Mouse (Mus musculus) spleen, adult 2 months (tissue): Measurements from ENCODE around the gene Adamts18. TPM values are rescaled to one million over a fixed set of nuclear protein-coding genes. Genes with fewer than 3 reads are reported as not detected.
"Not testable (repeated sequence)": the region's sequence is repeated elsewhere in the genome, so short reads cannot be mapped to it uniquely, and the experiment has no call there.

ENCODE experiments used
- DNase-seq, 2 experiments: peaks; one replicate each; pipeline versions ENCODE4 v3.0.0 to v3.0.0-alpha.2; 2012 to 2021; ENCODE audit warnings: low spot score in 2 of 2, low read depth in 1 of 2
- H3K27ac ChIP-seq: fragments of 200-500 bp; 2 replicates; pipeline ENCODE4 v1.5.1; 2012; ENCODE audit warnings: low read length, inconsistent platforms; ENCODE audit not compliant: insufficient read depth
- H3K27me3 ChIP-seq: fragments of 200-500 bp; 2 replicates; pipeline ENCODE4 v1.6.1; 2012; ENCODE audit warnings: mild to moderate bottlenecking, moderate library complexity, low read length, inconsistent platforms; ENCODE audit not compliant: control insufficient read depth, insufficient read depth
- H3K36me3 ChIP-seq: fragments of 200-500 bp; 2 replicates; pipeline ENCODE4 v1.6.1; 2012; ENCODE audit warnings: mild to moderate bottlenecking, low read length, inconsistent platforms; ENCODE audit not compliant: control insufficient read depth, insufficient read depth
- H3K4me1 ChIP-seq: fragments of 200-500 bp; 2 replicates; pipeline ENCODE4 v1.6.1; 2011; ENCODE audit warnings: inconsistent platforms; ENCODE audit not compliant: control insufficient read depth, insufficient read depth, insufficient read length
- H3K4me3 ChIP-seq: fragments of 200-500 bp; 2 replicates; pipeline ENCODE4 v1.5.1; 2011; ENCODE audit warnings: mild to moderate bottlenecking, inconsistent platforms; ENCODE audit not compliant: insufficient read depth, insufficient read length; ENCODE audit errors: extremely low read depth
- CTCF ChIP-seq: fragments of 200-500 bp; IDR thresholded peaks from 2 replicates; pipeline ENCODE4 v1.5.1; 2011; ENCODE audit warnings: mild to moderate bottlenecking, inconsistent platforms; ENCODE audit not compliant: insufficient read depth, insufficient read length, insufficient replicate concordance; ENCODE audit errors: extremely low read depth
- POLR2A ChIP-seq: fragments of 200-500 bp; IDR thresholded peaks from 2 replicates; pipeline ENCODE4 v1.6.1; 2011; ENCODE audit warnings: low read depth, low read length, inconsistent platforms
- WGBS: fragments of 180-500 bp; shearing (Covaris S2); methylation state at CpG from one replicate; pipeline ENCODE4 v1.1.7; 2018; 5-methylcytosine and 5-hydroxymethylcytosine counted together
- polyA plus RNA-seq: library from polyadenylated mRNA; depleted of rRNA; stranded (reverse); fragments of >200 nt; gene quantifications from 2 replicates; pipeline ENCODE4 v1.2.3, GENCODE M21; 2012

Gene Adamts18
- polyA plus RNA-seq, 1 experiment = not detected

- no peak for TF ChIP-seq POLR2A
- no peak for TF ChIP-seq CTCF
- no peak overlapping the region for H3K4me3 ChIP-seq
- DNase-seq = no peak
- H3K36me3 ChIP-seq = no peaks in the 10 kb centered on the region
- WGBS = 85% methylated on average over 6 of the region's 6 CpGs
- H3K4me1 ChIP-seq = no peaks in the 10 kb centered on the region
- no peaks in the 10 kb centered on the region for H3K27me3 ChIP-seq
- H3K27ac ChIP-seq = no peak overlapping the region
Observed at GRCm38 (mm10) chr8:113813966-113814365, 34.6 kb downstream of the Adamts18 start.

- no peak for TF ChIP-seq POLR2A
- no peak for TF ChIP-seq CTCF
- 76% methylated on average over 4 of the region's 4 CpGs for WGBS
- H3K27me3 ChIP-seq = no peaks in the 10 kb centered on the region
- DNase-seq = no peak
- no peaks in the 10 kb centered on the region for H3K36me3 ChIP-seq
- no peak overlapping the region for H3K4me3 ChIP-seq
- no peaks in the 10 kb centered on the region for H3K4me1 ChIP-seq
- no peak overlapping the region for H3K27ac ChIP-seq
Observed at GRCm38 (mm10) chr8:113811521-113811920, 37.0 kb downstream of the Adamts18 start.

- TF ChIP-seq POLR2A = no peak
- no peak for TF ChIP-seq CTCF
- H3K27ac ChIP-seq = no peak overlapping the region
- H3K4me3 ChIP-seq = no peak overlapping the region
- no peak for DNase-seq
- H3K4me1 ChIP-seq = no peaks in the 10 kb centered on the region
- WGBS = 77% methylated on average over 5 of the region's 5 CpGs
- H3K27me3 ChIP-seq = no peaks in the 10 kb centered on the region
- no peaks in the 10 kb centered on the region for H3K36me3 ChIP-seq
Observed at GRCm38 (mm10) chr8:113809929-113810328, 38.6 kb downstream of the Adamts18 start.

GRCm38 (mm10) chr8:113803830-113804611 is 44.5 kb downstream of the Adamts18 start:
- Histone ChIP-seq H3K27me3 (no peaks in the 10 kb centered on the region), H3K4me3 (no peak overlapping the region), H3K27ac (no peak overlapping the region), H3K36me3 (no peaks in the 10 kb centered on the region), H3K4me1 (no peaks in the 10 kb centered on the region)
- TF ChIP-seq POLR2A = no peak
- no peak for TF ChIP-seq CTCF
- no peak for DNase-seq
- 86% methylated on average over 12 of the region's 12 CpGs for WGBS

GRCm38 (mm10) chr8:113801551-113801950 is 47.0 kb downstream of the Adamts18 start:
- Histone ChIP-seq H3K27ac (no peak overlapping the region), H3K36me3 (no peaks in the 10 kb centered on the region), H3K4me1 (no peaks in the 10 kb centered on the region), H3K4me3 (no peak overlapping the region), H3K27me3 (no peaks in the 10 kb centered on the region)
- TF ChIP-seq CTCF = no peak
- no peak for TF ChIP-seq POLR2A
- 54% methylated on average over 5 of the region's 5 CpGs for WGBS
- DNase-seq = no peak

GRCm38 (mm10) chr8:113800556-113800955 is 48.0 kb downstream of the Adamts18 start:
- DNase-seq, H3K4me1 ChIP-seq, H3K27ac ChIP-seq, H3K36me3 ChIP-seq, H3K27me3 ChIP-seq, H3K4me3 ChIP-seq: not testable (repeated sequence)
- no CpG with 5 or more reads among the region's 5 CpGs for WGBS

GRCm38 (mm10) chr8:113799550-113799949 is 49.0 kb downstream of the Adamts18 start:
- TF ChIP-seq CTCF (no peak), POLR2A (no peak)
- H3K4me1 ChIP-seq = no peaks in the 10 kb centered on the region
- no CpG with 5 or more reads among the region's 5 CpGs for WGBS
- no peaks in the 10 kb centered on the region for H3K36me3 ChIP-seq
- H3K4me3 ChIP-seq = no peak overlapping the region
- no peak for DNase-seq
- no peak overlapping the region for H3K27ac ChIP-seq
- H3K27me3 ChIP-seq = no peaks in the 10 kb centered on the region
